Mouse (Mus musculus) myocyte (in vitro differentiated cells): ENCODE measurements around the gene Bmp2k.

Experiments
- E2F4 ChIP-seq: IDR thresholded peaks from one replicate; pipeline ENCODE4 v1.6.1; 2011; ENCODE audit warnings: mild to moderate bottlenecking, control low read depth, moderate library complexity; ENCODE audit not compliant: insufficient read depth
- MAX ChIP-seq: IDR thresholded peaks from one replicate; pipeline ENCODE4 v1.6.1; 2011; ENCODE audit warnings: low read depth, mild to moderate bottlenecking, control low read depth
- MYOG ChIP-seq, 3 experiments: IDR thresholded peaks; one replicate each; pipeline ENCODE4 v1.6.1; 2011; ENCODE audit warnings: control low read depth in 2 of 3, low read depth in 2 of 3, mild to moderate bottlenecking in 2 of 3; ENCODE audit not compliant: insufficient read length in 2 of 3, control insufficient read depth in 1 of 3, insufficient read depth in 1 of 3
- POLR2A ChIP-seq: IDR thresholded peaks from one replicate; pipeline ENCODE4 v1.6.1; 2011; ENCODE audit warnings: low read depth, mild to moderate bottlenecking, control low read depth, moderate library complexity; ENCODE audit not compliant: insufficient read length
- TCF12 ChIP-seq: IDR thresholded peaks from one replicate; pipeline ENCODE4 v1.6.1; 2011; ENCODE audit warnings: mild to moderate bottlenecking, control low read depth; ENCODE audit not compliant: poor library complexity, insufficient read depth, severe bottlenecking
- TCF3 ChIP-seq: IDR thresholded peaks from one replicate; pipeline ENCODE4 v1.6.1; 2011; ENCODE audit warnings: low read depth, control low read depth; ENCODE audit not compliant: insufficient read length

- TF ChIP-seq POLR2A (no peak), MAX (no peak), MYOG (IDR thresholded peaks at IDR 0.05; ENCODE audit: control insufficient read depth in 1 of 3, insufficient read depth in 1 of 3, insufficient read length in 2 of 3, low read depth in 2 of 3) (no peak), E2F4 (no peak), TCF12 (no peak), TCF3 (no peak)
Measured at GRCm38 (mm10) chr5:97054166-97054565, 56.7 kb downstream of the Bmp2k start.
